Mouse (Mus musculus) erythroblast, embryonic 14.5 days (primary cell): ENCODE results near the gene Nmnat2.

Experiments
- GATA1 ChIP-seq: IDR thresholded peaks from 2 replicates; pipeline ENCODE4 v1.6.1; 2012; ENCODE audit warnings: low read length, inconsistent platforms, mixed read lengths
- TAL1 ChIP-seq: IDR thresholded peaks from 3 replicates; pipeline ENCODE4 v1.6.1; 2012; ENCODE audit warnings: low read length, inconsistent platforms, mixed read lengths

DNA sequence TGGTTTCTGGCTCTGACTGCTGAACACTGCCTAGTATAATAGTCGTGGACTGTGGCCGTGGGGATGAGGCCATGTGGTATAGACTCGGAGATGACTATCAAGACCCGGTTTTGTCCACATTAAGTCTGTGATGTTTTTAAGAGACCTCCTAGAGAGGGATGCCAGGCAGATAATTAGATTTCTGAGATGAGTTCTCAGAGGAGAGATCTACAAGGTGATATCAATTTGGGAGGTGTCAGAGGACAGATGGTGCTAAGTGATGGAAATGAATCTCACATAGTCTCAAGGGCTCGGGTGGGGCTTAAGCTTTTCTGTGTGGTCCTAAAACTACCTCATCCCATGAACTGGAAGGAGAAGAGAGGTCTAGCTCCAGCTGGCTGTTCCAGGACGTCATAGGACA, 88.5 kb downstream of the Nmnat2 start:
- TF ChIP-seq GATA1: no peak
- TF ChIP-seq TAL1: no peak
